Mouse (Mus musculus): ENCODE results near the gene Gfod1. TPM values are rescaled to one million over a fixed set of nuclear protein-coding genes. Genes with fewer than 3 reads are reported as not detected.

Gfod1 gene
- total RNA-seq, 2 experiments from 2014 or later: 118 to 134 TPM

- no peak for DNase-seq (ENCODE audit: extremely low spot score in 1 of 2, low spot score in 2 of 2)
- intact Hi-C loops (cut with DNase I): no loop called here
- no peak for TF ChIP-seq CTCF (IDR thresholded peaks at IDR 0.05)
- H3K27ac ChIP-seq: no peak overlapping the region
- no peak overlapping the region for H3K4me3 ChIP-seq
Measured at GRCm38 (mm10) chr13:43222084-43222483, 81.9 kb downstream of the Gfod1 start.

GRCm38 (mm10) chr13:43221290-43221689 is 82.7 kb downstream of the Gfod1 start:
- intact Hi-C loops (cut with DNase I): no loop called here
- DNase-seq (ENCODE audit: extremely low spot score in 1 of 2, low spot score in 2 of 2): no peak
- no peak for TF ChIP-seq CTCF (IDR thresholded peaks at IDR 0.05)
- H3K4me3 ChIP-seq: no peak overlapping the region
- no peak overlapping the region for H3K27ac ChIP-seq

- no peak overlapping the region for H3K4me3 ChIP-seq
- no peak for DNase-seq (ENCODE audit: extremely low spot score in 1 of 2, low spot score in 2 of 2)
- TF ChIP-seq CTCF (IDR thresholded peaks at IDR 0.05): no peak
- intact Hi-C loops (cut with DNase I): no loop called here
- H3K27ac ChIP-seq: no peak overlapping the region
Measured at GRCm38 (mm10) chr13:43220635-43221034, 83.3 kb downstream of the Gfod1 start.

- intact Hi-C loops (cut with DNase I): no loop called here
- no peak overlapping the region for H3K4me3 ChIP-seq
- H3K27ac ChIP-seq: peak overlapping the region; percentile 61
- DNase-seq (ENCODE audit: extremely low spot score in 1 of 2, low spot score in 2 of 2): no peak
- no peak for TF ChIP-seq CTCF (IDR thresholded peaks at IDR 0.05)
Measured at GRCm38 (mm10) chr13:43218764-43219163, 85.2 kb downstream of the Gfod1 start.

GRCm38 (mm10) chr13:43218284-43218683 is 85.7 kb downstream of the Gfod1 start:
- H3K27ac ChIP-seq: peak overlapping the region; percentile 61
- TF ChIP-seq CTCF (IDR thresholded peaks at IDR 0.05): no peak
- DNase-seq (ENCODE audit: extremely low spot score in 1 of 2, low spot score in 2 of 2): no peak
- H3K4me3 ChIP-seq: no peak overlapping the region
- intact Hi-C loops (cut with DNase I): no loop called here

GRCm38 (mm10) chr13:43217686-43218085 is 86.3 kb downstream of the Gfod1 start:
- no peak for TF ChIP-seq CTCF (IDR thresholded peaks at IDR 0.05)
- DNase-seq (ENCODE audit: extremely low spot score in 1 of 2, low spot score in 2 of 2): no peak
- Histone ChIP-seq H3K27ac (peak overlapping the region; percentile 61; the same call in 1 of the 2 replicates), H3K4me3 (no peak overlapping the region)
- intact Hi-C loops (cut with DNase I): no loop called here

- no peak for DNase-seq (ENCODE audit: extremely low spot score in 1 of 2, low spot score in 2 of 2)
- no peak overlapping the region for H3K4me3 ChIP-seq
- no peak for TF ChIP-seq CTCF (IDR thresholded peaks at IDR 0.05)
- intact Hi-C loops (cut with DNase I): no loop called here
- H3K27ac ChIP-seq: no peak overlapping the region; the same call in 1 of the 2 replicates
Measured at GRCm38 (mm10) chr13:43217059-43217458, 86.9 kb downstream of the Gfod1 start.

GRCm38 (mm10) chr13:43215994-43216706 is 87.8 kb downstream of the Gfod1 start:
- no peak for TF ChIP-seq CTCF (IDR thresholded peaks at IDR 0.05)
- intact Hi-C loops (cut with DNase I): no loop called here
- no peak overlapping the region for H3K4me3 ChIP-seq
- peak overlapping the region; percentile 40 for H3K27ac ChIP-seq
- DNase-seq (ENCODE audit: extremely low spot score in 1 of 2, low spot score in 2 of 2): no peak

- H3K4me3 ChIP-seq: no peak overlapping the region
- H3K27ac ChIP-seq: peak overlapping the region; percentile 40; the same call in 1 of the 2 replicates
- no peak for DNase-seq (ENCODE audit: extremely low spot score in 1 of 2, low spot score in 2 of 2)
- TF ChIP-seq CTCF (IDR thresholded peaks at IDR 0.05): no peak
- intact Hi-C loops (cut with DNase I): no loop called here
Measured at GRCm38 (mm10) chr13:43215144-43215993, 88.6 kb downstream of the Gfod1 start.

GRCm38 (mm10) chr13:43212338-43212737 is 91.6 kb downstream of the Gfod1 start:
- intact Hi-C loops (cut with DNase I): no loop called here
- Histone ChIP-seq H3K4me3 (no peak overlapping the region), H3K27ac (peak overlapping the region; percentile 13; the same call in 1 of the 2 replicates)
- TF ChIP-seq CTCF (IDR thresholded peaks at IDR 0.05): no peak
- no peak for DNase-seq (ENCODE audit: extremely low spot score in 1 of 2, low spot score in 2 of 2)

- intact Hi-C loops (cut with DNase I): no loop called here
- Histone ChIP-seq H3K4me3 (no peak overlapping the region), H3K27ac (no peak overlapping the region)
- DNase-seq (ENCODE audit: extremely low spot score in 1 of 2, low spot score in 2 of 2): no peak
- TF ChIP-seq CTCF (IDR thresholded peaks at IDR 0.05): no peak
Measured at GRCm38 (mm10) chr13:43210956-43211355, 93.0 kb downstream of the Gfod1 start.

- intact Hi-C loops (cut with DNase I): no loop called here
- no peak overlapping the region for H3K4me3 ChIP-seq
- no peak for TF ChIP-seq CTCF (IDR thresholded peaks at IDR 0.05)
- no peak for DNase-seq (ENCODE audit: extremely low spot score in 1 of 2, low spot score in 2 of 2)
- H3K27ac ChIP-seq: peak overlapping the region; percentile 63; the same call in 1 of the 2 replicates
Measured at GRCm38 (mm10) chr13:43209560-43209959, 94.4 kb downstream of the Gfod1 start.

All from left cerebral cortex, adult 2 months (tissue).